Mouse (Mus musculus): ENCODE data around the gene Hjurp.
A peak's percentile ranks its signal among the peaks of the same experiment; 100 is the strongest.

The Hjurp gene

GRCm38 (mm10) chr1:88277098-88277817 is at the start of gene Hjurp, which contains the start of gene Trpm8:
Hjurp (minus strand) TSS chr1:88277633.
Trpm8 (plus strand) TSS chr1:88277661.
- peak; percentile 100 for DNase-seq (ENCODE audit: low read depth)

GRCm38 (mm10) chr1:88323101-88323500 is 45.7 kb upstream of the Hjurp start:
- DNase-seq (ENCODE audit: low read depth), result no peak

- DNase-seq (ENCODE audit: low read depth), result no peak
Observed at GRCm38 (mm10) chr1:88322146-88322545, 44.7 kb upstream of the Hjurp start.

- DNase-seq (ENCODE audit: low read depth), result no peak
Observed at GRCm38 (mm10) chr1:88320821-88321395, 43.5 kb upstream of the Hjurp start.

GRCm38 (mm10) chr1:88318531-88319060 is 41.2 kb upstream of the Hjurp start:
- peak; percentile 76 for DNase-seq (ENCODE audit: low read depth)

- no peak for DNase-seq (ENCODE audit: low read depth)
Observed at GRCm38 (mm10) chr1:88317279-88317678, 39.8 kb upstream of the Hjurp start.

- DNase-seq (ENCODE audit: low read depth), result no peak
Observed at GRCm38 (mm10) chr1:88310349-88310748, 32.9 kb upstream of the Hjurp start.

- DNase-seq (ENCODE audit: low read depth), result peak; percentile 4
Observed at GRCm38 (mm10) chr1:88309905-88310304, 32.5 kb upstream of the Hjurp start.

GRCm38 (mm10) chr1:88309020-88309419 is 31.6 kb upstream of the Hjurp start:
- DNase-seq (ENCODE audit: low read depth), result peak; percentile 4

- DNase-seq (ENCODE audit: low read depth), result peak; percentile 9
Observed at GRCm38 (mm10) chr1:88307180-88307579, 29.7 kb upstream of the Hjurp start.

GRCm38 (mm10) chr1:88306543-88306942 is 29.1 kb upstream of the Hjurp start:
- DNase-seq (ENCODE audit: low read depth), result peak; percentile 2

GRCm38 (mm10) chr1:88305018-88305795 is 27.8 kb upstream of the Hjurp start:
- DNase-seq (ENCODE audit: low read depth), result peak; percentile 5

- DNase-seq (ENCODE audit: low read depth), result peak; percentile 5
Observed at GRCm38 (mm10) chr1:88304261-88304985, 27.0 kb upstream of the Hjurp start.

GRCm38 (mm10) chr1:88303762-88304161 is 26.3 kb upstream of the Hjurp start:
- peak; percentile 13 for DNase-seq (ENCODE audit: low read depth)

GRCm38 (mm10) chr1:88302057-88302740 is 24.8 kb upstream of the Hjurp start:
- DNase-seq (ENCODE audit: low read depth), result peak; percentile 8

GRCm38 (mm10) chr1:88301121-88302014 is 23.9 kb upstream of the Hjurp start:
- DNase-seq (ENCODE audit: low read depth), result peak; percentile 44

GRCm38 (mm10) chr1:88300301-88301050 is 23.0 kb upstream of the Hjurp start:
- DNase-seq (ENCODE audit: low read depth), result peak; percentile 10

- DNase-seq (ENCODE audit: low read depth), result peak; percentile 3
Observed at GRCm38 (mm10) chr1:88299529-88299945, 22.1 kb upstream of the Hjurp start.
